Mouse (Mus musculus) G1E (cell line): ENCODE results near the gene Tmem208.

Experiments used
- CTCF ChIP-seq: IDR thresholded peaks from 2 replicates; pipeline ENCODE4 v1.5.1; 2012; ENCODE audit warnings: low read depth, low read length, inconsistent platforms, mixed read lengths
- GATA1 ChIP-seq: IDR thresholded peaks from 2 replicates; pipeline ENCODE4 v1.6.1; 2012; ENCODE audit warnings: borderline replicate concordance, low read length, inconsistent platforms, mixed read lengths
- GATA2 ChIP-seq: IDR thresholded peaks from 2 replicates; pipeline ENCODE4 v1.6.1; 2012; ENCODE audit warnings: low read depth, low read length, inconsistent platforms, borderline replicate concordance
- POLR2AphosphoS5 ChIP-seq: IDR thresholded peaks from 2 replicates; pipeline ENCODE4 v1.6.1; 2012; ENCODE audit warnings: low read depth, low read length, inconsistent platforms; ENCODE audit not compliant: insufficient replicate concordance
- TAL1 ChIP-seq: conservative IDR thresholded peaks from 2 replicates; pipeline ENCODE4 v1.6.1; 2012; ENCODE audit warnings: low read depth, low read length, inconsistent platforms, mixed read lengths

GRCm38 (mm10) chr8:105292471-105292870 lies 33.7 kb upstream of the Tmem208 start:
- TF ChIP-seq CTCF (no peak), TAL1 (no peak), GATA2 (no peak), GATA1 (no peak), POLR2AphosphoS5 (no peak)
